ENCODE assay signal across 8 mouse cellular contexts in the genomic region with DNA sequence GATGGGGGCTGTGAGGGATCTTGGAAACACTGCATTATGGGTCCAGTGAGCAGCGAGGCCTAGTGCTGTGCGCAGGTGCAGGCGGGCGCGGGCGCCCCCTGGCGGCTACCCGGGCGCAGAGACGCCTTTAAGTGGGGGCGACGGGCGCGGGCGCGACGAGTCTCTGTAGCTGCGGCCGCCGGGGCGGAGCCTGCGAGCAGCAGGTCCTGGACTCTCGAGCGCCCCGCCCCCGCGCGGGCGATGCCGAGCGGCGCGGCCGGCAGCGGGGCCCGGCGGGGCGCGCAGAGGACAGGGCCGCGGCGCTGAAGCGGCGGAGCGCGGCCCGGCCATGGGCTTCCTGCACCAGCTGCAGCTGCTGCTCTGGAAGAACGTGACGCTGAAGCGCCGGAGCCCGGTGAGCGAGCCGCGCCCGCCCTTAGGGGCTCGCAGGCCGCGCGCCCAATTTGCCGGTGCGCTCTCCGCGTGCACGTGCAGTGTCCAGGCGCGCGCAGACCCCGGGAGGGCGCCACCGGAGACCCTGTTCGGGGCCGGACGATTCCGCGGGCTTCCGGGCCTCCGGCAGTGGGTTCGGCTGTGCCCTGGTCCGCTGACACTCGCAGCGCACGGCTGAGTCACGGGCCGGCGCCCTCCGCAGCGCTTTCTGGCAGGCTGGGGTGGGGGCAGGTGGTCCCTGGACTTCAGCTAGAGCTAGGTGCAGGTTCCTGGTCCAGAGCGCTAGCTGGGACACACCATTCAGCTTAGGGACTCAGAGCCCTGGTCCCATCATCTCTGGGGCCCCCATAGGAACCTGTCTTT. TPM values are rescaled to one million over a fixed set of nuclear protein-coding genes. Genes with fewer than 3 reads are reported as not detected.
DNase-seq lines count a peak whose midpoint lies in the region; ATAC-seq and TF ChIP-seq lines count a peak whose summit lies in the region.

A gene (plus strand): TSS at position 262 of the 795 bp plus-strand sequence.

- H3K79me2 ChIP-seq in C2C12 (ENCODE audit: control insufficient read depth, insufficient read depth): no peaks in the 10 kb centered on the region

- WGBS in heart, embryonic 12.5 days: under 1% methylated on average over 89 of the region's 89 CpGs
- 0% methylated on average over 81 of the region's 89 CpGs for WGBS in kidney, postnatal 0 days
- under 1% methylated on average over 89 of the region's 89 CpGs for WGBS in liver, embryonic 11.5 days
- WGBS in stomach, embryonic 14.5 days: under 1% methylated on average over 80 of the region's 89 CpGs

- DNase-seq in brain, embryonic 14.5 days (ENCODE audit: low read depth): peak; percentile 97
- peak; percentile 92 for DNase-seq in kidney, postnatal 0 days (ENCODE audit: low spot score)
- peak; percentile 94 for DNase-seq in liver, embryonic 11.5 days (ENCODE audit: low spot score)
- peak; percentile 95 for DNase-seq in naive thymus-derived CD4-positive, alpha-beta T cell, adult 2 months (ENCODE audit: low read depth)

- peak within 1 kb of the TSS; percentile 45 for H3K4me3 ChIP-seq in C2C12 (ENCODE audit: insufficient read depth, poor library complexity, severe bottlenecking)
- H3K4me3 ChIP-seq in erythroblast, embryonic 14.5 days (replicated peaks): peak within 1 kb of the TSS; percentile 65
- H3K4me3 ChIP-seq in heart, embryonic 12.5 days: peak within 1 kb of the TSS; percentile 67
- peak within 1 kb of the TSS; percentile 55 for H3K4me3 ChIP-seq in kidney, postnatal 0 days (replicated peaks; ENCODE audit: low read depth, low read length)
- H3K4me3 ChIP-seq in liver, embryonic 11.5 days (ENCODE audit: low read depth, low read length): peak within 1 kb of the TSS; percentile 82
- H3K4me3 ChIP-seq in stomach, embryonic 14.5 days (ENCODE audit: low read depth, low read length): peak within 1 kb of the TSS; percentile 68

- TF ChIP-seq POLR2A in brain, embryonic 14.5 days (IDR thresholded peaks at IDR 0.05; ENCODE audit: borderline replicate concordance, extremely low read depth, insufficient read depth, insufficient read length, poor library complexity, severe bottlenecking): peak; percentile 79

- H3ac ChIP-seq in C2C12 (ENCODE audit: control insufficient read depth, insufficient read length, low read depth): peak within 1 kb of the TSS; percentile 88

- no peaks in the 10 kb centered on the region for H3K36me3 ChIP-seq in C2C12 (ENCODE audit: control insufficient read depth, insufficient read depth)
- no peaks in the 10 kb centered on the region for H3K36me3 ChIP-seq in erythroblast, embryonic 14.5 days (ENCODE audit: control insufficient read depth)
- H3K36me3 ChIP-seq in heart, embryonic 12.5 days: no peaks in the 10 kb centered on the region
- no peaks in the 10 kb centered on the region for H3K36me3 ChIP-seq in kidney, postnatal 0 days (ENCODE audit: insufficient read depth, low read length)
- H3K36me3 ChIP-seq in liver, embryonic 11.5 days (ENCODE audit: control insufficient read depth, insufficient read depth, low read length): no peaks in the 10 kb centered on the region
- H3K36me3 ChIP-seq in stomach, embryonic 14.5 days (ENCODE audit: control insufficient read depth, insufficient read depth, low read length): no peaks in the 10 kb centered on the region

- ATAC-seq in heart, embryonic 12.5 days (ENCODE audit: insufficient number of reproducible peaks, low FRiP score): peak; percentile 86
- peak; percentile 77 for ATAC-seq in kidney, postnatal 0 days (replicated peaks; ENCODE audit: low FRiP score, low read depth)
- ATAC-seq in liver, embryonic 11.5 days (replicated peaks; ENCODE audit: low FRiP score): peak; percentile 89
- peak; percentile 89 for ATAC-seq in stomach, embryonic 14.5 days (ENCODE audit: insufficient number of reproducible peaks, insufficient read depth, low FRiP score, low read depth)

- H3K4me1 ChIP-seq in erythroblast, embryonic 14.5 days (ENCODE audit: control insufficient read depth): peaks cover 23% of the 10 kb centered on the region
- H3K4me1 ChIP-seq in heart, embryonic 12.5 days (replicated peaks): 0 out of 2 replicates have a peak, but pooled peaks cover 2% of the 10 kb centered on the region
- H3K4me1 ChIP-seq in kidney, postnatal 0 days (replicated peaks; ENCODE audit: insufficient read depth, low read length): peaks cover 23% of the 10 kb centered on the region; the same call in 1 of the 2 replicates
- peaks cover 6% of the 10 kb centered on the region for H3K4me1 ChIP-seq in liver, embryonic 11.5 days (replicated peaks; ENCODE audit: control insufficient read depth, insufficient read depth, low read length)
- H3K4me1 ChIP-seq in stomach, embryonic 14.5 days (ENCODE audit: control insufficient read depth, insufficient read depth, low read length): no peaks in the 10 kb centered on the region

- no peaks in the 10 kb centered on the region for H3K79me3 ChIP-seq in C2C12 (ENCODE audit: low read depth)

- H3K9ac ChIP-seq in heart, embryonic 12.5 days: peak within 1 kb of the TSS; percentile 80
- peak within 1 kb of the TSS; percentile 71 for H3K9ac ChIP-seq in kidney, postnatal 0 days (ENCODE audit: low read depth, low read length)
- peak within 1 kb of the TSS; percentile 75 for H3K9ac ChIP-seq in liver, embryonic 11.5 days (ENCODE audit: low read depth, low read length)
- H3K9ac ChIP-seq in stomach, embryonic 14.5 days (replicated peaks; ENCODE audit: low read depth, low read length): peak within 1 kb of the TSS; percentile 60

- peaks cover 11% of the 10 kb centered on the region for H3K27me3 ChIP-seq in C2C12 (ENCODE audit: control insufficient read depth, insufficient read depth, insufficient read length)
- H3K27me3 ChIP-seq in erythroblast, embryonic 14.5 days (ENCODE audit: control insufficient read depth): peaks cover 33% of the 10 kb centered on the region
- H3K27me3 ChIP-seq in heart, embryonic 12.5 days (replicated peaks): peaks cover 76% of the 10 kb centered on the region
- no peaks in the 10 kb centered on the region for H3K27me3 ChIP-seq in kidney, postnatal 0 days (ENCODE audit: insufficient read depth, low read length)
- H3K27me3 ChIP-seq in liver, embryonic 11.5 days (replicated peaks; ENCODE audit: control insufficient read depth, insufficient read depth, low read length): peaks cover 42% of the 10 kb centered on the region
- peaks cover 5% of the 10 kb centered on the region; the same call in 1 of the 2 replicates for H3K27me3 ChIP-seq in stomach, embryonic 14.5 days (ENCODE audit: control insufficient read depth, insufficient read depth, low read length)

- no peaks in the 10 kb centered on the region for H3K9me3 ChIP-seq in erythroblast, embryonic 14.5 days (ENCODE audit: control insufficient read depth, low read length)
- H3K9me3 ChIP-seq in heart, embryonic 12.5 days (replicated peaks): no peaks in the 10 kb centered on the region
- no peaks in the 10 kb centered on the region for H3K9me3 ChIP-seq in kidney, postnatal 0 days (replicated peaks; ENCODE audit: low read length)
- no peaks in the 10 kb centered on the region for H3K9me3 ChIP-seq in liver, embryonic 11.5 days (ENCODE audit: control insufficient read depth, low read length)
- no peaks in the 10 kb centered on the region for H3K9me3 ChIP-seq in stomach, embryonic 14.5 days (ENCODE audit: control insufficient read depth, low read depth, low read length)

- H3K27ac ChIP-seq in heart, embryonic 12.5 days (ENCODE audit: poor library complexity, severe bottlenecking): no peak within 1 kb of the TSS
- H3K27ac ChIP-seq in kidney, postnatal 0 days: peak within 1 kb of the TSS; percentile 77
- no peak within 1 kb of the TSS; the same call in 1 of the 2 replicates for H3K27ac ChIP-seq in liver, embryonic 11.5 days (ENCODE audit: low read depth, low read length)
- H3K27ac ChIP-seq in stomach, embryonic 14.5 days (ENCODE audit: low read length): no peak within 1 kb of the TSS

- H3K4me2 ChIP-seq in heart, embryonic 12.5 days: peak within 1 kb of the TSS; percentile 91
- H3K4me2 ChIP-seq in kidney, postnatal 0 days (ENCODE audit: low read length): peak within 1 kb of the TSS; percentile 98
- peak within 1 kb of the TSS; percentile 98 for H3K4me2 ChIP-seq in liver, embryonic 11.5 days
- peak within 1 kb of the TSS; percentile 94 for H3K4me2 ChIP-seq in stomach, embryonic 14.5 days (replicated peaks; ENCODE audit: low read depth, low read length)

- peak; percentile 96 for TF ChIP-seq CTCF in C2C12 (IDR thresholded peaks at IDR 0.05; ENCODE audit: control insufficient read depth, insufficient read depth, insufficient read length)
- TF ChIP-seq CTCF in brain, embryonic 14.5 days (IDR thresholded peaks at IDR 0.05; ENCODE audit: borderline replicate concordance, extremely low read depth, insufficient read depth, insufficient read length): peak; percentile 95
- TF ChIP-seq CTCF in kidney, postnatal 0 days (IDR thresholded peaks at IDR 0.05; ENCODE audit: low read depth): peak; percentile 91

TF ChIP-seq in C2C12, 6 proteins besides CTCF, POLR2A, EP300 and RAD21:
- peak; percentile 16 for TF ChIP-seq MAX (IDR thresholded peaks at IDR 0.05)
- TF ChIP-seq MYOG (IDR thresholded peaks at IDR 0.05; ENCODE audit: control insufficient read depth, extremely low read depth, insufficient read length): no peak

RNA-seq across cellular contexts. Expression of the gene that starts here (rescaled TPM):
- 4.2 TPM for polyA plus RNA-seq in C2C12 (2012; fragmentation: generic; extraction: Trizol)
- polyA plus RNA-seq in brain, embryonic 14.5 days (2012; rRNA removed): 29.8 and 60.6 TPM in 2 replicates
- polyA plus RNA-seq in erythroblast, embryonic 14.5 days (2012): 0.09 and 0.11 TPM in 2 replicates
- polyA plus RNA-seq in heart, embryonic 12.5 days (2016; fragmentation: Nextera tagmentation; extraction: Ambion mirVana): 4.8 and 5.0 TPM in 2 replicates
- polyA plus RNA-seq in kidney, postnatal 0 days (2015; fragmentation: Nextera tagmentation; extraction: Ambion mirVana): 9.7 and 9.8 TPM in 2 replicates
- polyA plus RNA-seq in liver, embryonic 11.5 days (2014; fragmentation: Nextera tagmentation; extraction: Ambion mirVana): 3.9 and 4.5 TPM in 2 replicates
- 5.4 and 6.4 TPM in 2 replicates for polyA plus RNA-seq in stomach, embryonic 14.5 days (2014; fragmentation: Nextera tagmentation; extraction: Ambion mirVana)
